Comparison of ENCODE assay signal across 36 mouse cellular contexts in genomic region chr17:3665321-3665720, GRCm38 (mm10). TPM values are rescaled to one million over a fixed set of nuclear protein-coding genes. Genes with fewer than 3 reads are reported as not detected.
DNase-seq lines count a peak whose midpoint lies in the region; ATAC-seq and TF ChIP-seq lines count a peak whose summit lies in the region.
"Had no signal": no experiment of that assay in that cellular context is flagged by ENCODE, and none has a peak within 500 bp of the region (broad histone marks: within the 10 kb centered on the region; RNA-seq: fewer than 3 reads in every experiment).

No protein-coding gene starts in this region.

- no peaks in the 10 kb centered on the region for H3K36me3 ChIP-seq in heart, adult 2 months (ENCODE audit: control insufficient read depth, insufficient read depth, low read length)
- H3K36me3 ChIP-seq: embryonic facial prominence, embryonic 10.5 days; embryonic facial prominence, embryonic 13.5 days; forebrain, embryonic 12.5 days; forebrain, embryonic 15.5 days; G1E; heart, embryonic 10.5 days; heart, embryonic 13.5 days; hindbrain, embryonic 12.5 days; hindbrain, embryonic 15.5 days had no signal

- TF ChIP-seq CTCF in heart, adult 2 months (IDR thresholded peaks at IDR 0.05): peak; percentile 32
- TF ChIP-seq CTCF in Patski (IDR thresholded peaks at IDR 0.05): peak; percentile 13

- in situ Hi-C loops in Patski (cut with MboI; ENCODE audit: low pct_unique_long_range_greater_than_20kb): no loop called here

- H3K79me2 ChIP-seq in heart, adult 2 months (replicated peaks; ENCODE audit: control insufficient read depth, insufficient read depth, low read length): no peaks in the 10 kb centered on the region

- intact Hi-C loops in heart, adult 2 months (cut with DNase I): no loop called here
- intact Hi-C loops in heart, postnatal 36 days (cut with DNase I): no loop called here

- WGBS in heart, adult 2 months: 78% methylated on average over 4 of the region's 4 CpGs

- ATAC-seq in Patski: no peak
- ATAC-seq: activated CD4-positive, CD25-positive, alpha-beta regulatory T cell, adult 4 months; forebrain, embryonic 15.5 days; intestine, postnatal 0 days had no signal

- no peak overlapping the region for H3K27ac ChIP-seq in heart, adult 2 months
- H3K27ac ChIP-seq: embryonic facial prominence, embryonic 10.5 days; embryonic facial prominence, embryonic 13.5 days; forebrain, embryonic 12.5 days; forebrain, embryonic 15.5 days; heart, embryonic 10.5 days; heart, embryonic 13.5 days; hindbrain, embryonic 12.5 days; hindbrain, embryonic 15.5 days had no signal

- DNase-seq in adrenal gland, adult 2 months: peak; percentile 51
- DNase-seq in adrenal gland, adult 18-20 months (ENCODE audit: low spot score in 2 of 2): no peak
- no peak for DNase-seq in heart, adult 2 months
- DNase-seq in heart, postnatal 36 days: no peak
- DNase-seq in Patski (ENCODE audit: low read depth, low spot score): no peak
- DNase-seq in adrenal gland, postnatal 36 days: peak; percentile 25 to 28
- DNase-seq in lung, postnatal 36 days: no peak
- DNase-seq: B cell, adult 2 months; cerebellum, adult 11-12 months; cerebellum, adult 8-10 months; cerebellum, postnatal 10 days; cerebellum, postnatal 36 days; embryo, embryonic 11 days; gastrocnemius, postnatal 10 days; heart, adult 18-20 months; heart, postnatal 14 days; kidney, adult 2 months had no signal

- no peak overlapping the region for H3K9ac ChIP-seq in heart, adult 2 months (ENCODE audit: low read depth, low read length)
- H3K9ac ChIP-seq: embryonic facial prominence, embryonic 13.5 days; forebrain, embryonic 12.5 days; forebrain, embryonic 15.5 days; heart, embryonic 13.5 days; hindbrain, embryonic 12.5 days; hindbrain, embryonic 15.5 days had no signal

- no peaks in the 10 kb centered on the region for H3K27me3 ChIP-seq in heart, adult 2 months (ENCODE audit: control insufficient read depth, insufficient read depth, low read length)
- peaks cover 10% of the 10 kb centered on the region for H3K27me3 ChIP-seq in Patski
- H3K27me3 ChIP-seq: CH12.LX; embryonic facial prominence, embryonic 13.5 days; forebrain, embryonic 12.5 days; forebrain, embryonic 15.5 days; heart, embryonic 13.5 days; hindbrain, embryonic 12.5 days; hindbrain, embryonic 15.5 days had no signal

- CTCF ChIA-PET in Patski (lab: Charles Lee): interaction anchor here (1.4 kb wide), 1 partner anchor 18 kb away, joined by 4 read pairs; no protein-coding TSS in a partner anchor

- H3K4me1 ChIP-seq in heart, adult 2 months (ENCODE audit: control insufficient read depth, insufficient read depth, low read length): no peaks in the 10 kb centered on the region
- H3K4me1 ChIP-seq: embryonic facial prominence, embryonic 10.5 days; embryonic facial prominence, embryonic 13.5 days; forebrain, embryonic 12.5 days; forebrain, embryonic 15.5 days; heart, embryonic 10.5 days; heart, embryonic 13.5 days; hindbrain, embryonic 12.5 days; hindbrain, embryonic 15.5 days had no signal

- TF ChIP-seq EP300 in heart, adult 2 months (IDR thresholded peaks at IDR 0.05; ENCODE audit: insufficient read depth, low read depth, low read length): no peak

- POLR2A ChIA-PET in Patski (lab: Charles Lee): no interaction called here

- no peak overlapping the region for H3K4me3 ChIP-seq in heart, adult 2 months
- H3K4me3 ChIP-seq: embryonic facial prominence, embryonic 10.5 days; embryonic facial prominence, embryonic 13.5 days; erythroblast, embryonic 14.5 days; forebrain, embryonic 12.5 days; forebrain, embryonic 15.5 days; heart, embryonic 10.5 days; heart, embryonic 13.5 days; hindbrain, embryonic 12.5 days; hindbrain, embryonic 15.5 days had no signal

- no peak for TF ChIP-seq POLR2A in heart, adult 2 months (IDR thresholded peaks at IDR 0.05; ENCODE audit: insufficient read depth, low read depth, low read length)

RNA-seq across cellular contexts. Expression of gene Nox3, which starts 30.7 kb away (rescaled TPM):
- total RNA-seq in adrenal gland, adult 2 months (2021): not detected
- polyA plus RNA-seq in adrenal gland, adult 2 months (2012; rRNA removed): not detected in 2 replicates
- not detected for total RNA-seq in adrenal gland, adult 18-20 months (2021)
- total RNA-seq in heart, adult 2 months (2021): not detected
- polyA plus RNA-seq in heart, adult 2 months (2012; rRNA removed): not detected in 2 replicates
- total RNA-seq in heart, postnatal 36 days (2021): not detected
- polyA plus RNA-seq in Patski (2021): not detected
- total RNA-seq in adrenal gland, postnatal 36 days (2021): not detected
- total RNA-seq: CH12.LX; G1E; gastrocnemius, postnatal 10 days; gastrocnemius, postnatal 4 days; heart, adult 18-20 months; heart, postnatal 14 days; hematopoietic stem cell, adult 5-6 weeks had no signal
- polyA plus RNA-seq: activated CD4-positive, CD25-positive, alpha-beta regulatory T cell, adult 4 months; brain, embryonic 14.5 days; cortical plate, adult 2 months; embryonic facial prominence, embryonic 13.5 days; erythroblast, embryonic 14.5 days; forebrain, embryonic 12.5 days; forebrain, embryonic 15.5 days; G1E; heart, embryonic 10.5 days; heart, embryonic 13.5 days; heart, embryonic 16.5 days; hindbrain, embryonic 15.5 days; intestine, embryonic 14.5 days; intestine, postnatal 0 days; kidney, adult 2 months had no signal

Comparison
In these comparisons a context has a peak if more than half of its experiments do, and no peak if none do; other contexts are left out.
1. DNase-seq: peak in adrenal gland, adult 2 months (single experiment) and adrenal gland, postnatal 36 days (2 of 2); none in adrenal gland, adult 18-20 months (0 of 2), heart, adult 2 months (0 of 2), heart, postnatal 36 days (0 of 2), Patski (single experiment) and lung, postnatal 36 days (single experiment).